Mouse (Mus musculus): ENCODE data around the gene Platr25. TPM values are rescaled to one million over a fixed set of nuclear protein-coding genes. Genes with fewer than 3 reads are reported as not detected.
A peak's percentile ranks its signal among the peaks of the same experiment; 100 is the strongest.
"Not testable (repeated sequence)": the region's sequence is repeated elsewhere in the genome, so short reads cannot be mapped to it uniquely, and the experiment has no call there.

Gene Platr25
- 10 to 100 TPM; 10.6 to 15.5 TPM for total RNA-seq (2021)

DNA sequence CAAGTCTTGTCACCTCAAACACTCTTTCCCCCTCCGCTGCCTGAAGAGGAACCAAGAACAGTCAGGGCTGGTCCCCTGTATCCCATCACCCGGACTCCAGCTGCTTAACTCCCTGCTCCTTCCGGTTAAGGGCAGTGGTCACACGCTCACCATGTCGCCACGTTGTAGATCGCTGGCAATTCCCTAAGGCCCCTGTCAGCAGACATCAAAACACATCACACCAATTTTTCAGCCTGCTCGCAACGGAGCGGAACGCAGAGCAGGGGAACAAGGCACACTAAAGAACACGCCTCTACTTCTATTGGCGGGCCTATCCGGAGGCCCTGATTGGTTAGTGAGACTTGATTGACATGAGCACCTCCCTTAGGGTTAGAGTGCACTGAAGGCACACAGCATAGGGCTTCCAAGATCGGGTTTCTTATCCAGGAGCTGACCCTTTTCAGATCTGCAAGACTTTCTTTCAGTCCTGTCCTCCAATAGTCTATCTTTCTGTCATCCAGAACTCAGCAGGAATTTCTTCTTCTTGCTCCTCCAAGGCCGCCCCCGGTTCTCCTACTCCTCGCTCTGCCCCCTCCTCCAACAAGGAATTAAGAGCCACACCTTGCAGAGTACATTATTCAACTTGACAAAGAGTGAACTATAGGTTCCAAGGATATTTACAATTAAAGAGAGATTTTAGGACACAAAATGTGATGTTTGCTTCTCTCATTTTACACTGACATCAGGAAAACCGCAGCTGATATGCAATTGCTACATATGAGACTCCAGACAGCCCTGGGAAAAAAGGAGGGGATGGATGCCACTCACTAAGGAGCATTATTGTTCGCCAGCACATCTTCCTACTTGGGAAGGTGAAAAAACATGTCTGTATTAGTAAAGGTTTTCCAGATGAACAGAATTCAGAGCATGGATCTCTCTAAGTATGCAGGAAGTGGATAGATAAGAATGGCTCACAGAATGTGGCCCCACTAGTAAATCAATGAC, at the start of gene Platr25:
Gene Platr25 (minus strand): TSS at position 278 of the 984 bp plus-strand sequence.
- intact Hi-C loops (cut with DNase I) = loop anchor here (10.0 kb wide), 1 partner anchor 574 kb away; no protein-coding TSS in a partner anchor
- peak; percentile 17 to 37 for DNase-seq (ENCODE audit: low spot score in 2 of 2)

DNA sequence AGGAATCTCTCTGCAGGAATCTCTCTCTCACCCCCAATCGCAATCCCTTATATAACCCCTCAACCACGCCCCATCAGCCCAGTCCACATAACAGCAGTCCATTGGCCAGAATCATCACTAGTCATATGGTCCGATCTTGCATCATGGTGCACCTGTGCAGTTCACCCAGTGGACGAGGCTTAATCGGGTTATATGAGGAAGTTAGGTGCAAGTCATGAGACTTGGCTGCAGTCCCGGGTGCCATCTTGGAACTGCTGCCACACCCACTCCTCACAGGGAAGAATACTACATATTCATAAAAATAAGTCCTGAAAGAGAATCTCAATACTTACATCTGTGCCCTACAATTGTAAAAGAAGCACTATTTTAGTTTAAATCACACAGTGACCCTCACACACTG, 47.5 kb upstream of the Platr25 start:
- DNase-seq (ENCODE audit: low spot score in 2 of 2); intact Hi-C loops (cut with DNase I): not testable (repeated sequence)

DNA sequence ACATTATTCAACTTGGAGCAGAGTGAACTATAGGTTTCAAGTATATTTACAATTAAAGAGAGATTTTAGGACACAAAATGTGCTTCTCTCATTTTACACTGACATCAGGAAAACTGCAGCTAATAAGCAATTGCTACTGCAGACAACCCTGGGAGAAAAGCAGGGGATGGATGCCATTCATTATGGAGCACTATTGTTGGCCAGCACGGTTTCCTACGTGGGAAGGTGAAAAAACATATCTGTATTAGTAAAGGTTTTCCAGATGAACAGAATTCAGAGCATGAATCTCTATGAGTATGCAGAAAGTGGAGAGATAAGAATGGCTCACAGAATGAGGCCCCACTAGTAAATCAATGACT, 25.6 kb upstream of the Platr25 start:
- intact Hi-C loops (cut with DNase I); DNase-seq (ENCODE audit: low spot score in 2 of 2): not testable (repeated sequence)

GRCm38 (mm10) chr13:62785199-62786134, 25.0 kb upstream of the Platr25 start, which contains the start of gene Gm5141:
TSS of gene Gm5141 (minus strand) at chr13:62785808.
- intact Hi-C loops (cut with DNase I) = not testable (repeated sequence)
- peak; percentile 49 to 59 for DNase-seq (ENCODE audit: low spot score in 2 of 2)

GRCm38 (mm10) chr13:62763806-62764205, 3.3 kb upstream of the Platr25 start:
- intact Hi-C loops (cut with DNase I) = loop anchor here (2.0 to 10.0 kb wide), 2 partner anchors 93 to 571 kb away; no protein-coding TSS in a partner anchor
- peak; percentile 9 to 17 for DNase-seq (ENCODE audit: low spot score in 2 of 2)

- intact Hi-C loops (cut with DNase I) = loop anchor here (10.0 kb wide), 1 partner anchor 839 kb away; no protein-coding TSS in a partner anchor
- DNase-seq (ENCODE audit: low spot score in 2 of 2) = no peak
Measured at GRCm38 (mm10) chr13:62733322-62733721, 27.2 kb downstream of the Platr25 start.

DNA sequence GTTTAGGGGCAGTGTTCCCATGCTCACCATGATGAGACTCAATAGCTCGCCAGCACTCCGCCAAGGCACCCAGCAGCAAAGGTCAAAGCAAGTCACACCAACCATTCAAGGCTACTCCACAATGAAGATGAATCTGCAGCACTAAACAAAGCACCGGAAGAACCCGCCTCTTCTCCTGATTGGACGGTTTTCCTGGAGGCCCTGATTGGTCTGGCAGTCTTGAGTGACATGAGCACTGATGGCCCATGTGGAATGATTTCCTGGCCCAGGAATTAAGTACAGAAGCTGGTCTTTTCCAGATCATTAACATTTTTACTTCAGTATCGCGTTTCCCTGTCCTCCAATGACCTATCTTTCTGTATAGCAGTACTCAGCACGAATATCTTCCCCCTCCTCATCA, 47.9 kb downstream of the Platr25 start:
- intact Hi-C loops (cut with DNase I); DNase-seq (ENCODE audit: low spot score in 2 of 2): not testable (repeated sequence)

- intact Hi-C loops (cut with DNase I); DNase-seq (ENCODE audit: low spot score in 2 of 2): not testable (repeated sequence)
Measured at GRCm38 (mm10) chr13:62685287-62685648, 75.2 kb downstream of the Platr25 start.

GRCm38 (mm10) chr13:62684608-62685286, 75.8 kb downstream of the Platr25 start:
- peak; percentile 31 to 37 for DNase-seq (ENCODE audit: low spot score in 2 of 2)
- intact Hi-C loops (cut with DNase I) = not testable (repeated sequence)

- DNase-seq (ENCODE audit: low spot score in 2 of 2) = no peak
- intact Hi-C loops (cut with DNase I) = no loop called here
Measured at GRCm38 (mm10) chr13:62653369-62653743, 107.2 kb downstream of the Platr25 start.

GRCm38 (mm10) chr13:62652681-62653368, 107.7 kb downstream of the Platr25 start:
- intact Hi-C loops (cut with DNase I) = not testable (repeated sequence)
- DNase-seq (ENCODE audit: low spot score in 2 of 2) = peak; percentile 61 to 65

DNA sequence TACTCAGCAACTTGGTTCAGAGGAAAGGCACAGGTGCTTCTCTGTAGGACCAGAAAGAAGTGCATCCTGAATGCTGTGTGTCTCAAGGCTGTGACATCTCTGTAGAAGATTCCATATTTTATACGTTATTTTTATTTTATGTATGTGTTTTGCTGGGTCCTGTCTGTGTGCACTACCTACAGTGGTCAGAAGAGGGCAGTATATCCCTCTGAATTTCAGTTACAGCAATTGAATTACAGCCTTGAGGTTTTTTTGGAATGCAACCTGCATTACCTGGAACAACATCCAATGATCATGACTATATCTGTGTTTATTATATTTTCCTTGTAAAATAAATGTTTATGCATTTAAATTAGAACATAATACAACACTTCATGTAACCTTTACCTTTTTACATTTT, 133.4 kb downstream of the Platr25 start:
- intact Hi-C loops (cut with DNase I) = loop anchor here (5.0 kb wide), 1 partner anchor 230 kb away; the partner anchor contains the start of gene Fbp2
- DNase-seq (ENCODE audit: low spot score in 2 of 2) = not testable (repeated sequence)

DNA sequence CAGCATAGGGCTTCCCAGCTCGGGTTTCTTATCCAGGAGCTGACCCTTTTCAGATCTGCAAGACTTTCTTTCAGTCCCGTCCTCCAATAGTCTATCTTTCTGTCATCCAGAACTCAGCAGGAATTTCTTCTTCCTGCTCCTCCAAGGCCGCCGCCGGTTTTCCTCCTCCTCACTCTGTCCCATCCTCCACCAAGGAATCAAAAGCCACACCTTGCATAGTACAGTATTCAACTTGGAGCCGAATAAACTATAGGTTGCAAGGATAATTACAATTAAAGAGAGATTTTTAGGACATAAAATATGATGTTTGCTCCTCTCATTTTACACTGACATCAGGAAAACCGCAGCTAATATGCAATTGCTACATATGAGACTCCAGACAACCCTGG, 136.2 kb downstream of the Platr25 start:
- DNase-seq (ENCODE audit: low spot score in 2 of 2); intact Hi-C loops (cut with DNase I): not testable (repeated sequence)

- intact Hi-C loops (cut with DNase I) = not testable (repeated sequence)
Measured at GRCm38 (mm10) chr13:62623577-62624276, 136.8 kb downstream of the Platr25 start, which contains the start of gene 6720489N17Rik. TSS of gene 6720489N17Rik (minus strand) at chr13:62624182.

More at GRCm38 (mm10) chr13:62623577-62624276, 136.8 kb downstream of the Platr25 start, which contains the start of gene 6720489N17Rik:
- DNase-seq (ENCODE audit: low spot score in 2 of 2) = peak; percentile 47 to 58
